Mouse (Mus musculus): ENCODE results near the gene Med10. TPM values are rescaled to one million over a fixed set of nuclear protein-coding genes. Genes with fewer than 3 reads are reported as not detected.

Gene Med10
- 80.1 TPM for total RNA-seq (2023)

GRCm38 (mm10) chr13:69802095-69802494 lies at the start of gene Med10:
Gene Med10, plus strand, starts transcription at chr13:69802395.

Other genes with a start within 250 kb of the Med10 start
- 0.77 TPM for gene Srd5a1, start 191.0 kb upstream of the Med10 start, total RNA-seq (2023)
- gene Ube2ql1, start 62.5 kb upstream of the Med10 start, total RNA-seq (2023), result not detected

Data from CD4-positive naive resting alpha-beta T cell, adult 57 days (primary cell).